Mouse (Mus musculus): ENCODE measurements around the gene Kcnn1. TPM values are rescaled to one million over a fixed set of nuclear protein-coding genes. Genes with fewer than 3 reads are reported as not detected.

Kcnn1 gene
- total and polyA plus RNA-seq, 3 experiments, result 12.6 to 21.5 (median 14.7) TPM

- Histone ChIP-seq H3K79me2 (replicated peaks; ENCODE audit: control insufficient read depth, insufficient read depth, low read length) (no peaks in the 10 kb centered on the region), H3K9ac (ENCODE audit: low read depth, low read length) (peak overlapping the region; percentile 64), H3K27me3 (ENCODE audit: control insufficient read depth, insufficient read depth, low read length) (no peaks in the 10 kb centered on the region), H3K4me3 (peak overlapping the region; percentile 61), H3K27ac (peak overlapping the region; percentile 9), H3K4me1 (ENCODE audit: control insufficient read depth, insufficient read depth, low read length) (peaks cover 3% of the 10 kb centered on the region; the same call in 1 of the 2 replicates), H3K36me3 (ENCODE audit: control insufficient read depth, insufficient read depth, low read length) (no peaks in the 10 kb centered on the region)
- intact Hi-C loops (cut with DNase I), result loop anchor here (2.0 kb wide), 1 partner anchor 21 kb away; the partner anchor contains the start of gene Pik3r2
- TF ChIP-seq POLR2A (IDR thresholded peaks at IDR 0.05; ENCODE audit: insufficient read depth, low read depth, low read length), result no peak
- TF ChIP-seq EP300 (IDR thresholded peaks at IDR 0.05; ENCODE audit: insufficient read depth, low read depth, low read length), result no peak
- no peak for TF ChIP-seq CTCF (IDR thresholded peaks at IDR 0.05)
- 2% methylated on average over 53 of the region's 57 CpGs for WGBS
- peak; percentile 90 to 91 for DNase-seq
These were observed 65.7 kb downstream of the Kcnn1 start for GRCm38 (mm10) chr8:70797081-70798070.

GRCm38 (mm10) chr8:70796403-70797080 is 66.5 kb downstream of the Kcnn1 start:
- Histone ChIP-seq H3K79me2 (replicated peaks; ENCODE audit: control insufficient read depth, insufficient read depth, low read length) (no peaks in the 10 kb centered on the region), H3K9ac (ENCODE audit: low read depth, low read length) (peak overlapping the region; percentile 73), H3K36me3 (ENCODE audit: control insufficient read depth, insufficient read depth, low read length) (no peaks in the 10 kb centered on the region), H3K4me3 (peak overlapping the region; percentile 61), H3K27ac (peak overlapping the region; percentile 39; the same call in 1 of the 2 replicates), H3K27me3 (ENCODE audit: control insufficient read depth, insufficient read depth, low read length) (no peaks in the 10 kb centered on the region), H3K4me1 (ENCODE audit: control insufficient read depth, insufficient read depth, low read length) (peaks cover 5% of the 10 kb centered on the region)
- WGBS, result 8% methylated on average over 54 of the region's 54 CpGs
- TF ChIP-seq EP300 (IDR thresholded peaks at IDR 0.05; ENCODE audit: insufficient read depth, low read depth, low read length) (no peak), POLR2A (IDR thresholded peaks at IDR 0.05; ENCODE audit: insufficient read depth, low read depth, low read length) (0 out of 2 replicates have a peak, but pooled peaks have one; percentile 21)
- intact Hi-C loops (cut with DNase I), result loop anchor here (2.0 kb wide), 1 partner anchor 20 kb away; the partner anchor contains the start of gene Pik3r2
- DNase-seq, result no peak

- DNase-seq, result no peak
- Histone ChIP-seq H3K4me1 (ENCODE audit: control insufficient read depth, insufficient read depth, low read length) (peaks cover 6% of the 10 kb centered on the region), H3K27ac (no peak overlapping the region), H3K79me2 (replicated peaks; ENCODE audit: control insufficient read depth, insufficient read depth, low read length) (no peaks in the 10 kb centered on the region), H3K27me3 (ENCODE audit: control insufficient read depth, insufficient read depth, low read length) (no peaks in the 10 kb centered on the region), H3K4me3 (no peak overlapping the region), H3K9ac (ENCODE audit: low read depth, low read length) (no peak overlapping the region), H3K36me3 (ENCODE audit: control insufficient read depth, insufficient read depth, low read length) (no peaks in the 10 kb centered on the region)
- intact Hi-C loops (cut with DNase I), result no loop called here
- 89% methylated on average over 2 of the region's 2 CpGs for WGBS
- TF ChIP-seq EP300 (IDR thresholded peaks at IDR 0.05; ENCODE audit: insufficient read depth, low read depth, low read length) (no peak), POLR2A (IDR thresholded peaks at IDR 0.05; ENCODE audit: insufficient read depth, low read depth, low read length) (no peak), CTCF (IDR thresholded peaks at IDR 0.05) (peak; percentile 35)
These were observed 67.7 kb downstream of the Kcnn1 start for GRCm38 (mm10) chr8:70795370-70795769.

GRCm38 (mm10) chr8:70794215-70794614 is 68.8 kb downstream of the Kcnn1 start:
- Histone ChIP-seq H3K27me3 (ENCODE audit: control insufficient read depth, insufficient read depth, low read length) (no peaks in the 10 kb centered on the region), H3K27ac (no peak overlapping the region), H3K4me1 (ENCODE audit: control insufficient read depth, insufficient read depth, low read length) (peaks cover 6% of the 10 kb centered on the region), H3K79me2 (replicated peaks; ENCODE audit: control insufficient read depth, insufficient read depth, low read length) (no peaks in the 10 kb centered on the region), H3K9ac (ENCODE audit: low read depth, low read length) (no peak overlapping the region), H3K36me3 (ENCODE audit: control insufficient read depth, insufficient read depth, low read length) (no peaks in the 10 kb centered on the region), H3K4me3 (no peak overlapping the region)
- DNase-seq, result no peak
- TF ChIP-seq CTCF (IDR thresholded peaks at IDR 0.05) (no peak), EP300 (IDR thresholded peaks at IDR 0.05; ENCODE audit: insufficient read depth, low read depth, low read length) (no peak), POLR2A (IDR thresholded peaks at IDR 0.05; ENCODE audit: insufficient read depth, low read depth, low read length) (no peak)
- intact Hi-C loops (cut with DNase I), result no loop called here
- WGBS, result 74% methylated on average over 2 of the region's 2 CpGs

- Histone ChIP-seq H3K36me3 (ENCODE audit: control insufficient read depth, insufficient read depth, low read length) (no peaks in the 10 kb centered on the region), H3K27ac (peak overlapping the region; percentile 41; the same call in 1 of the 2 replicates), H3K27me3 (ENCODE audit: control insufficient read depth, insufficient read depth, low read length) (no peaks in the 10 kb centered on the region), H3K4me3 (peak overlapping the region; percentile 92), H3K9ac (ENCODE audit: low read depth, low read length) (peak overlapping the region; percentile 9; the same call in 1 of the 2 replicates), H3K79me2 (replicated peaks; ENCODE audit: control insufficient read depth, insufficient read depth, low read length) (no peaks in the 10 kb centered on the region), H3K4me1 (ENCODE audit: control insufficient read depth, insufficient read depth, low read length) (peaks cover 3% of the 10 kb centered on the region)
- 4% methylated on average over 20 of the region's 20 CpGs for WGBS
- no peak for DNase-seq
- intact Hi-C loops (cut with DNase I), result loop anchor here (1.0 kb wide), 1 partner anchor 12 kb away; no protein-coding TSS in a partner anchor
- TF ChIP-seq CTCF (IDR thresholded peaks at IDR 0.05), result no peak
- no peak for TF ChIP-seq POLR2A (IDR thresholded peaks at IDR 0.05; ENCODE audit: insufficient read depth, low read depth, low read length)
- TF ChIP-seq EP300 (IDR thresholded peaks at IDR 0.05; ENCODE audit: insufficient read depth, low read depth, low read length), result no peak
These were observed 70.4 kb downstream of the Kcnn1 start for GRCm38 (mm10) chr8:70792700-70793099.

Small RNA genes lying within 50 kb of the gene (microRNA-seq; reads per million reads assigned to microRNA genes)
- 0.77 to 1.1 reads per million in 2 experiments for gene Mir7067
- gene Mir7240, result 0.56 to 1.5 reads per million in 2 experiments

Other genes starting within 250 kb of the Kcnn1 start
- 1 to 10 TPM; 1.6 to 1.8 TPM for gene Lrrc25, start 247.1 kb downstream of the Kcnn1 start, total RNA-seq (2021)
- gene Lrrc25, start 247.1 kb downstream of the Kcnn1 start, polyA plus RNA-seq (2012; rRNA removed), result 3.6 and 4.5 TPM in 2 replicates
- gene Gdf15, start 230.8 kb downstream of the Kcnn1 start, total RNA-seq (2021), result 1 to 10 TPM; 1.1 to 2.0 TPM
- 0.38 and 3.8 TPM in 2 replicates for gene Gdf15, start 230.8 kb downstream of the Kcnn1 start, polyA plus RNA-seq (2012; rRNA removed)
- 10 to 100 TPM; 39.7 to 48.4 TPM for gene Pgpep1, start 202.9 kb downstream of the Kcnn1 start, total RNA-seq (2021)
- gene Pgpep1, start 202.9 kb downstream of the Kcnn1 start, polyA plus RNA-seq (2012; rRNA removed), result 35.5 and 44.8 TPM in 2 replicates
- gene Lsm4, start 190.0 kb downstream of the Kcnn1 start, total RNA-seq (2021), result 10 to 100 TPM; 56.9 to 64.2 TPM
- 54.1 and 68.3 TPM in 2 replicates for gene Lsm4, start 190.0 kb downstream of the Kcnn1 start, polyA plus RNA-seq (2012; rRNA removed)
- 100 to 1,000 TPM; 123 to 127 TPM for gene Jund, start 164.3 kb downstream of the Kcnn1 start, total RNA-seq (2021)
- 66.2 and 109 TPM in 2 replicates for gene Jund, start 164.3 kb downstream of the Kcnn1 start, polyA plus RNA-seq (2012; rRNA removed)
- not detected for gene Iqcn, start 159.8 kb downstream of the Kcnn1 start, total RNA-seq (2021)
- gene Iqcn, start 159.8 kb downstream of the Kcnn1 start, polyA plus RNA-seq (2012; rRNA removed), result 0.06 and 0.12 TPM in 2 replicates
- not detected for gene Gm3336, start 144.7 kb downstream of the Kcnn1 start, total RNA-seq (2021)
- gene Gm3336, start 144.7 kb downstream of the Kcnn1 start, polyA plus RNA-seq (2012; rRNA removed), result not detected in 2 replicates
- gene Pde4c, start 139.5 kb downstream of the Kcnn1 start, total RNA-seq (2021), result 1 to 10 TPM; 2.3 to 2.7 TPM
- gene Pde4c, start 139.5 kb downstream of the Kcnn1 start, polyA plus RNA-seq (2012; rRNA removed), result 10.8 and 11.0 TPM in 2 replicates
- gene Rab3a, start 108.6 kb downstream of the Kcnn1 start, total RNA-seq (2021), result 10 to 100 TPM; 46.5 to 48.0 TPM
- 89.1 and 117 TPM in 2 replicates for gene Rab3a, start 108.6 kb downstream of the Kcnn1 start, polyA plus RNA-seq (2012; rRNA removed)
- 10 to 100 TPM; 21.7 to 29.1 TPM for gene Mpv17l2, start 102.3 kb downstream of the Kcnn1 start, total RNA-seq (2021)
- gene Mpv17l2, start 102.3 kb downstream of the Kcnn1 start, polyA plus RNA-seq (2012; rRNA removed), result 30.0 and 32.2 TPM in 2 replicates
- 10 to 100 TPM; 22.0 to 22.4 TPM for gene Pik3r2, start 86.5 kb downstream of the Kcnn1 start, total RNA-seq (2021)
- 34.3 and 45.5 TPM in 2 replicates for gene Pik3r2, start 86.5 kb downstream of the Kcnn1 start, polyA plus RNA-seq (2012; rRNA removed)
- 1 to 10 TPM; 6.0 to 7.4 TPM for gene Mast3, start 58.2 kb downstream of the Kcnn1 start, total RNA-seq (2021)
- 12.7 and 13.9 TPM in 2 replicates for gene Mast3, start 58.2 kb downstream of the Kcnn1 start, polyA plus RNA-seq (2012; rRNA removed)
- not detected for gene Il12rb1, start 54.8 kb downstream of the Kcnn1 start, total RNA-seq (2021)
- 0.15 and 0.16 TPM in 2 replicates for gene Il12rb1, start 54.8 kb downstream of the Kcnn1 start, polyA plus RNA-seq (2012; rRNA removed)
- 10 to 100 TPM in 1 of 2 experiments, 1 to 10 TPM in 1; 8.9 to 18.6 TPM for gene Arrdc2, start 23.5 kb downstream of the Kcnn1 start, total RNA-seq (2021)
- gene Arrdc2, start 23.5 kb downstream of the Kcnn1 start, polyA plus RNA-seq (2012; rRNA removed), result 15.2 and 36.2 TPM in 2 replicates
- 10 to 100 TPM; 44.6 to 49.1 TPM for gene Ccdc124, start 10.7 kb upstream of the Kcnn1 start, total RNA-seq (2021)
- 26.8 and 40.7 TPM in 2 replicates for gene Ccdc124, start 10.7 kb upstream of the Kcnn1 start, polyA plus RNA-seq (2012; rRNA removed)
- not detected for gene Slc5a5, start 29.5 kb upstream of the Kcnn1 start, total RNA-seq (2021)
- gene Slc5a5, start 29.5 kb upstream of the Kcnn1 start, polyA plus RNA-seq (2012; rRNA removed), result 0.18 TPM in 2 replicates
- 1,000 to 10,000 TPM in 1 of 2 experiments, 100 to 1,000 TPM in 1; 909 to 1,075 TPM for gene Rpl18a, start 34.2 kb upstream of the Kcnn1 start, total RNA-seq (2021)
- 1,802 and 2,387 TPM in 2 replicates for gene Rpl18a, start 34.2 kb upstream of the Kcnn1 start, polyA plus RNA-seq (2012; rRNA removed)
- 10 to 100 TPM; 17.8 to 21.3 TPM for gene Map1s, start 42.7 kb upstream of the Kcnn1 start, total RNA-seq (2021)
- 12.0 and 20.2 TPM in 2 replicates for gene Map1s, start 42.7 kb upstream of the Kcnn1 start, polyA plus RNA-seq (2012; rRNA removed)